Mouse (Mus musculus) neural tube, postnatal 0 days (tissue): ENCODE results near the gene Amer2. TPM values are rescaled to one million over a fixed set of nuclear protein-coding genes. Genes with fewer than 3 reads are reported as not detected.

Experiments
- polyA plus RNA-seq: library from polyadenylated mRNA; unstranded; fragments of >200 nt; fragmentation: Nextera tagmentation; extraction: Ambion mirVana; gene quantifications from 2 replicates; pipeline ENCODE4 v1.2.1, GENCODE M21; 2015

Gene Amer2
- polyA plus RNA-seq: 28.0 and 29.9 TPM in 2 replicates

DNA sequence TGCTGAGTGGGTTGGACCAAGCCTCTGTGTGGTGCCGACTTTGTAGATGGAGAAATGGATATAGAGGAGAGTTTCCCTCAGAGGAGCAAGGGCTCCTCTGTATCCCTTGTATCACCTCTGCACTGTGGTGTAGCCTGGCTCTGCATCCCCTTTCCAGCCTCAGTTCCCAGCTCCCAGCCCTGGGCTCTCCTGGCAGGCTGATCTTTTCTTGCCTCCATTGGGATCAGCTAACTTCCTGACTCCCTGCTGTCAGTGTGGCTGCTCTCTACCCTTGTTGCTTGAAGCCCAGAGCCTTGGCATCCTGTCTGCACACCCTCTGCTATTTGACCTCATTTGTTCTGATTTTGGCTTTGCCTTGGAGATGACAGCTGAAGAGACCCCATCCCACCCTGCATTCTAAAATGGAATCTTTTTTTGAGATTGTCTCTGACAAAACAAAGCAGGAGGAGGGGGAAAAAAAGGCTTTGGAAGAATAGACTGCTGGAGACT, at the start of gene Amer2:
Gene Amer2 (plus strand): TSS at position 439 of the 489 bp plus-strand sequence.

Other genes starting within 250 kb of the Amer2 start
- gene Atp8a2, start 176.1 kb upstream of the Amer2 start, polyA plus RNA-seq: 34.8 and 37.6 TPM in 2 replicates
- gene Nupl1, start 121.8 kb upstream of the Amer2 start, polyA plus RNA-seq: 0.12 TPM in 1 of 2 replicates, not detected in the other
- gene Gm49336, start 121.8 kb upstream of the Amer2 start, polyA plus RNA-seq: 28.9 and 30.8 TPM in 2 replicates
- 46.8 and 47.2 TPM in 2 replicates for gene Mtmr6, start 108.0 kb upstream of the Amer2 start, polyA plus RNA-seq